Mouse (Mus musculus) lung, postnatal 4 days (tissue): ENCODE measurements around the gene Dcun1d5.
"Not testable (repeated sequence)": the region's sequence is repeated elsewhere in the genome, so short reads cannot be mapped to it uniquely, and the experiment has no call there.

Source experiments
- DNase-seq, 2 experiments: peaks; one replicate each; pipeline ENCODE4 v3.0.0; 2021

Dcun1d5 gene

DNA sequence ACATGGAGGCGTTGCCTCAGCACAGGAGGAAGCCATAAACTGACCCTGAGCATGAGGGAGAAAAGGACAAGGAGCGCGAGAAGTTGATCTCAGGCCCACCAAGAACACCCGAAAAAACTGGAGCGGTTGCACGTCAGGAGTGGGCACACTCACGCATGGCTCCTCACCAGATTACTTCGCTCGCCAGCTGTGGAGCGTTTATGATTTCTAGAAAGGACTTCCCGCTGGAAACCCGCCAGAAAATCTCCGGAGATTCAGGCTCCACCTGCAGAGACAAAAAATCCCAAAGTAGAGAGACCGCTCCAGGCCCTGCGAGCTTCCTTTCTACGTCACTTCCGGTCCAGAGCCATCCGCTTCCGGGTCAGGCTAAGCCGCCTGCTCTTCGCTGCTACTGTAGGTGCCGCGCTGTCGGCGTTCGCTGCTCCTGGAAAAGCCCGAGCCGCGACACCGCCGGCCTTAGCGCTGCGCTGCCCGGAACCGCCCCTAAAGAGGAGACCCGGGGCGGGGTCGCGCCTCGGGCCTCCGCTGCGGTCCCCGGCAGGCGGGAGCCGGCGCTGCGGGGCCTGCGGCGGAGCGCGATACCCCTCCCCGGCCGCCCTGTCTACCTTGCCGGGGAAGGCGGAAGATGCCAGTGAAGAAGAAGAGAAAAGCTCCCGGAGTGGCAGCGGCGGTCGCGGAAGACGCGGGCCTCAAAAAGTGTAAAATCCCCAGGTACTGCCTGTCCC is at the start of gene Dcun1d5, which contains the start of gene Dync2h1:
Dcun1d5 (plus strand) TSS at position 349 of the 725 bp plus-strand sequence.
Dync2h1 (minus strand) TSS at position 275 of the 725 bp plus-strand sequence.
- peak; percentile 95 to 96 for DNase-seq

DNA sequence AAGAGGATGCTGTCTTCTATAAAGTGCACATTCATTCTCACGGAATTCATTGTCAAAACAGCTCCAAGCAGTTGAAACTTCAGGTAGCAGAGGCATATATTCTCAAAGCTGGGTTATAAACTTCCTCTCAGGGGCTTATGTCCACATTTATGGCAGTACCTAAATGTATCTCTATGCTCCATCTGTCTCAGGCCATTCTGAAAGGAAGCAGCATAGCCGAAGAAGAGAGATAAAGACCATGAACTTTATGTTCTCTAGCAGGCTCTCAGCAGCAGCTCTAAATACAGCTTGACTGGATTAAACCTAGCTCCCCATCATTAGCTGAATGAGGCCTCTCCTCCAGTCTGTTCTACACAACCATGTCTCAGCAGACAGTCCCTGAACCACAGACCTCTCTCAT is 29.9 kb upstream of the Dcun1d5 start:
- no peak for DNase-seq

DNA sequence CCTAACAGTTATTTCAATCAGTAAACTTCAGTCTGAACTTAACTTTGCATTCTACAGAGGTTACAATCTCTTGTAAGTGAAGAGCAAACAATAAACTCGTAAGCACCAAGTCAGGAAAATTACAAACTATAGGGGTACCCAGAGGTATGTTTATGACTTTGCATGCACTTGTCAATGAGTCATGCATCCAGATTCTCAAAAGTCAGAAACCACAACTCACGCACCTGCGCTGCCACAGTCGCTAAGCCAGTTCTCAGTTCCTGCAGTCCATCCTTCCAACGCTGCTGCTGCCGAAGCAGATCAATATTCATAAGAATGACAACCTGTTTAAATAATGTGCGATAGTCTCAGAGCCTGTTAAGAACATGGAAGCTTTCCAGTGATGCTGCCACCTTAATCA is 25.7 kb upstream of the Dcun1d5 start:
- DNase-seq, result no peak

DNA sequence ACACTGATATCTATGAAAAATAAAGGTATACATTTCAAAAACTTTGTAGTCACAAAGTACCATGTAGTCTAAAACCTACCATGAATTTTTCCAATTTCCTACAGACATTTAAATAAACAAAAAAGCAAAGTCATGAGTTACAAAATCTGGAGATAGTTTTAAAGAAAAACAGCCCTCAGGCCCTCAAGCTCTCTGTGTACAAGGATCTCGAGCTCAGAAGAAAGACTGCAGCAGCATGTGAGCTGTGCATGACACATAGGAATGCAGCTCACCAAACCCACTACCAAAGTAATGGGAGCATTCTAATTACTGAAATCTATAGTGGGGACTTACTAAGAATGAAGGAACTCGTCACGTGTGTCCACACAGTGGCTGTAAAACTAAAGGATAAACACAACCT is 24.6 kb upstream of the Dcun1d5 start:
- DNase-seq, result no peak

DNA sequence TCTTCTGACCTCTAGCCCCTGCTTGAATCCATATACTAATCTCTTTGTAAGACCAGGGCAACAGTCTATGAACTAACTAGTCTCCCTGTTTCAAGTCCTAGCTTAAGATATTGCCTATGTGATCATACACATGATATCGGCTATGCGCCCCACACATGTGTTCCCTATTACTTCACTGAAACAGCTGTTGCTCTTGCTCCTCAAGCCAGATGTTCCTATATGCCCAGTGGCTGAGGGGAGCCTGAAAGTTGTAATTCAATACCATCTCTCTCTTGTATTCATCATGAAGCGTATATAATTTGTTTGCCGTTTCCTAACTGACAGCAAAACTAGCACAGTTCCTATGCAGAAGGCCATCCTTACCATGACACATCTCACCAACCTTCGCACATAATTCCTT is 23.6 kb upstream of the Dcun1d5 start:
- DNase-seq, result no peak

DNA sequence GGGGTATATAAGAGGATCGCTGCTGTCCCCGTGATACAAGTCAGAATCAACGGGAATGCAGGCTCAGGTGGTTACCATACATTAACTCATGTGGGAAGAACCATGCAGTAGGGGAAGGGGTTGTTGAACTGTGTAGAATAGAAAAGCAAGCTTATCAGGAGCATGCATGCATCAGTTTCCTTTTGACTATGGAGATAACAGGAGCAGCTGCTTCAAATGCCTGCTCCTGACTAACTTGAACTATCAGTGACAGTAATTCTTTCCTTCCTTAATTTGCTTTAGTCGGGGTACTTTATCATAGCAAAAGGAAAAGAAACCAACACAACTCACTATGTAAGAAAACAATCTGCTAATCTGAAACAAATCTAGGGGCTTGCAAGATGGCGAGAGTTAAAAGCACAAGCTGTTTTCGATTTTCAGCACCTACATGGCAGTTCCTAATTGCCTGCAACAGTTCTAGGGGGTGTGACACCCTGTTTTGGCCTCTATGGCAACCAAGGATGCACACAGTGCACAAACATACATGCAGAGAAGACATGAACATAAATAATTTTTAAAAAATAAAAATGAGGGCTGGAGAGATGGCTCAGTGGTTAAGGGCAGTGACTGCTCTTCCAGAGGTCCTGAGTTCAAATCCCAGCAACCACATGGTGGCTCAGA is 16.9 kb upstream of the Dcun1d5 start:
- DNase-seq, result no peak

DNA sequence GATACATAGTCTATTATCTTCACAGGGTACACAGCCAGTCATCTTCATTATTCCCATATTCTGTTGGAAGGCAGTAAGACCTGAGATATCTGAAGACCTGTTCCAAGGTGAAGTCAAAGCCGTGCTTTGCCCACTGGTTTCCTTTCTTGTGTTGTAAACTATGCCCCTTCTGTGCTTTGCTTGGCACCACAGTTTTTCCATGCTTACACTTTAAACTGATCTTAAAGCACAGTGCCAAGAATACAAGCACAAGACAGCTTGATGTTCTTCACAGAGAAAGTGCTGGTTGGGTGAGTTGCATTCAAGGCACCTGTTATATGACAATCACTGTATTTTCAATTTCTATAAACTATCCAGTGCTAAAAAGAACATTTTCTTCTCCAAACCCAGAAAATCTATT is 10.6 kb upstream of the Dcun1d5 start:
- no peak for DNase-seq

DNA sequence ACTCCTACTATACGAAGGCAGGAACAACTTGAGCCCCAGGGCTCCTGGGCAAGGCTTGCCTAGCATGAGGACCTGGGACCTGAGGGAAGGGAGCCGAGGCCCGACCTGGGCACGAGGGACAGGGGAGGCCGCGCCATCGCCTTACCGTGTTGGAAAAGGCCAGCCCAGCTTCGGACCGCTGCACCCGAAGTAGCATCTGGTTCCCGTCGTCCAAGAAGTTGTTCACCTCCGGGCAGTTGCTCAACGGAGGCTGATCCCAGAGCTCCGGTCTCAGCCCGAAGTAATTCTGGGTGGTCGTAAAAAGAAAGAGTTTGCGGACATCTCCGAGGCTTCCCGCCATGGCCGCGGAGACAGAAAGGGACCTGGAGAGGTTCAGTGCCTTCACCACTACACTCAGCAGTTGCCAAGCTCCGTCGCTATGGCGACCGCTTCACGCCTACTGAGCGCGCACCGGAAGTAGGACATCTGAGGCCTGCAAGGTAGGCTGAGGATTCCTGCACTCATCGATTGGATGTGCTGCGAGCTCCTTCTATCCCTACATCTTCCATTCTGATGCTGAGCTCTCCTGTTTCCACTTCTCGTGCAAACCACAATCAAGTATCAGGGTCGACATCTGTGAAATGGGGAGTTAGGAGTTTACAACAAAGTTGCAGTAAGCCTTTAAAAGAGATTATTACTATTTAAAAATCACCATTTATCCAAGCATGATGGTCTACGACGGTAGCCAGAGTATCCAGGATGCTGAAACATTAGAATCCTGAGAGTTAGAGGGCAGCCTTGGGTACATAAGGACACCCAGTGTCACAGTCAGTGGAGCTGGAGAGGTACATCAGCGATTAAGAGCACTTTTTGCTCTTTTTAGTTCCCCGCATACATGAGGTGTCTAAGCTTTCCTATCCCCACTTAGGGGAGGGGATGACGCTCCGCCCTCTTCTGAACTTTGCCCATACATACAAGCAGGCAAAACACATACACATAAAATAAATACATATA is 7.4 kb upstream of the Dcun1d5 start:
- peak; percentile 82 to 89 for DNase-seq

DNA sequence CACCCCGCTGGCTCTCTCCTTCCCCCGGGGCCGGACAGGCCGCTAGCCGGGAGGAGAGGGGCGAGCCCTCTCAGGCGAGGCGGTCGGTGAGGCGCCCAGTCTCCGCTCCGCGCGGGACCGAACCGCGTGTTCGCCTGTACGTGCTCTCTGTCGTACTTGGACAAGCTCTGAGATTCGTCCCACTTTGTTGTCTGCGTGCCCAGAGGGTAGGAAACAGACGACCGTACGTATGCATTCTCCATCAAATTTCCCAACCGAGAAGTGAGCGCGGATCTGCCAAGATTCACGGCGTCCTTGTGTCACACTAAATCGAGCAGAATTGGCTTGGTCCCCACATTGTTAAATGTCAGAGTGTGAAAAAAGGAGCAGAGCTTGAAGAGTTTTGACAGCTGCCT is 574 bp downstream of the Dcun1d5 start:
- peak in 1 of 2 experiments; percentile 62 for DNase-seq

DNA sequence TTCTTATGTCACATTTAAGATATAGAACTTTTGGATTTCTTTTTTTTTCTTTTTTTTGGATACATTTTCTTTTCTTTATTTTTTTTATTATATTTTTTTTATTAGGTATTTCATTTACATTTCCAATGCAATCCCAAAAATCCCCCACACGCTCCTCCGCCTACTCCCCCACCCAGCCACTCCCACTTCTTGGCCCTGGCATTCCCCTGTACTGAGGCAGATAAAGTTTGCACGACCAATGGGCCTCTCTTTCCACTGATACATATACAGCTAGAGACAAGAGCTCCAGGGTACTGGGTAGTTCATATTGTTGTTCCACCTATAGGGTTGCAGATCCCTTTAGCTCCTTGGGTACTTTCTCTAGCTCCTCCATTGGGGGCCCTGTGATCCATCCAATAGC is 6.4 kb downstream of the Dcun1d5 start:
- DNase-seq, result not testable (repeated sequence)

DNA sequence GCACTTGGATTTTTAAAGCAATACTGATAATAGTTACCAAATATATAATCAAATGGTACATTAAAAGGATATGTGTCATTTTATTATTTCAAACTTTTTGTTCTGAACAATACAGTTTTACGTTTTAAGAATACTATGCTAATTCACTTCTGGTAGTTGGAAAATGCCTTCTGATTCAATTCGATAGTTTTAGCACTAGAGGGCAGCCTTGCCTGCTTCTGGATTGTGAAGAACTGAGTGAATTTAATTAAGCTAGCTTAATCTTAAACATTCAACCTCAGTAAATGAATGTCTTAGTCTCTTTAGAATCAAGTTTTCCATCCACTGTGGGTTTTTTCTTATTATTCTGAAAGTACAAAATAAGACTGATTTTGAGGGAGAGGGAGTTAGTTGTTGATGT is 31.9 kb downstream of the Dcun1d5 start:
- DNase-seq, result peak in 1 of 2 experiments; percentile 35

DNA sequence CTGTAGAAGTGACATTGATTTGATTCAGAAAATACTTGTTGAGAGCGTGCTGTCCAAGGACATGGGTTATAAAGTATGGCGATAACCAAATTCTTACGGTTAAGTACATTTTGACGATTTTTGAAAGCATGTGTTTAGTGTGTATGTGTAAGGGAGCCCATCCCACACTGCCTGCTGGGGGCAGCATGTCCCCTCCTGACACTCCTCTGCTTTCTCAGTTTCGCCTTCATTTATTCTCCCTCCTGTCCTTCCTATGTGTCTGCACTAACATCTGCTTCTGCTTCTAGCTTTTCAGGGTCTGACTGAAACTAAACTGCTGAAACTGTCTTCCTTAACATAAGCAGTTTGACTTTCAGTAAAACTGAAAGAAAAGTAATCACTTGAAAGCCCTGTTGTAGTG is 36.7 kb downstream of the Dcun1d5 start:
- DNase-seq, result peak; percentile 23 to 27

DNA sequence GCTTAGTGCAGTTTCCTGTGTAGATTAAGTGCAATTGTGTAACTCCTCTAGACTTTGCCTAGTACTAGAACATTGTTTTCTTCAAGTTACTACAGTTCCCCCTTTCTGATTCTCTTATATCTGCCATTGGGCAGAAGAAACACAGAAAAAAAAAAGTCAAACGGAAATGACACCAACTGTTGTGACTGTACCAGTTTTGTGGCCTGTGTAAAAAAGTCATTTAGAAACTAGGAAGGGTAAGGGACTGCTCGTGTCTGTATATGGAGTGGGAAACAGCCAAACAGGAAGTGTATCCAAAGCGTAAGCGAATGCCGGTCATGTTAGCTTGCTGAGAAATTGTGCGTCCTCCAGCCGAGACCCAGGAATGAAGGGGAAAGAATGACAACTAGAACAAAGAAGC is 37.1 kb downstream of the Dcun1d5 start:
- peak in 1 of 2 experiments; percentile 10 for DNase-seq

DNA sequence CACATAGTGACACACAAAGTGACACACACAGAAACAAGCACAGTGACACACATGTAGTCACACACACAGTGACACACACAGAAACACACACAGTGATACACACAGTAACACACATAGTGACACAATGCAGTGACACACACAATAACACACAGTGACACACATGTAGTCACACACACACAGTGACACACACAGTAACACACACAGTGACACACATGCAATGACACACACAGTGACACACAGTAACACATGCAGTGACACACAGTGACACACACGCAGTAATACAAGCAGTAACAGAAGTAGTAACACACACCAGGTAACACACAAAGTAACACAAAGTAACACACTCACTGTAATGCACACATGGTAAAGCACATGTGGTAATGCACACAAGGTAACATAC is 54.3 kb downstream of the Dcun1d5 start:
- no peak for DNase-seq

DNA sequence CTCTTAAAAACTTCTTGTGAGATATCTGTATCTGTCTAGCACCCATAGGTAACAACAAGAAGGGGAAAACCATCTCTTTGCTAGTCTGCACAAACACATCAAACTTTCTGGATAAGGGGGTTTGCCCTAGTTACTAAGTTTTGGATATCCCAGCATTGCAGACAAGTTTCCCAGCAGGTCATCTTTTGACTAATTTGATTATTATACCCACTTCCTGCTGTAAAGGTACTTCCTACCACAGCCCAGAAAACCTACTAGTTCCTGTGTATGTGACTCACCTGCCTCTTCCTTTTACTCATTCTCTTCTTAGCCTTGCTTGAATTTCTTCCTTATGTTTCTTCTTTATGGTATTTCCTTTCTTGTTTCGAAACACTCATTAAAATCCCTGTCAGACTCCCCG is 55.6 kb downstream of the Dcun1d5 start:
- DNase-seq, result no peak

DNA sequence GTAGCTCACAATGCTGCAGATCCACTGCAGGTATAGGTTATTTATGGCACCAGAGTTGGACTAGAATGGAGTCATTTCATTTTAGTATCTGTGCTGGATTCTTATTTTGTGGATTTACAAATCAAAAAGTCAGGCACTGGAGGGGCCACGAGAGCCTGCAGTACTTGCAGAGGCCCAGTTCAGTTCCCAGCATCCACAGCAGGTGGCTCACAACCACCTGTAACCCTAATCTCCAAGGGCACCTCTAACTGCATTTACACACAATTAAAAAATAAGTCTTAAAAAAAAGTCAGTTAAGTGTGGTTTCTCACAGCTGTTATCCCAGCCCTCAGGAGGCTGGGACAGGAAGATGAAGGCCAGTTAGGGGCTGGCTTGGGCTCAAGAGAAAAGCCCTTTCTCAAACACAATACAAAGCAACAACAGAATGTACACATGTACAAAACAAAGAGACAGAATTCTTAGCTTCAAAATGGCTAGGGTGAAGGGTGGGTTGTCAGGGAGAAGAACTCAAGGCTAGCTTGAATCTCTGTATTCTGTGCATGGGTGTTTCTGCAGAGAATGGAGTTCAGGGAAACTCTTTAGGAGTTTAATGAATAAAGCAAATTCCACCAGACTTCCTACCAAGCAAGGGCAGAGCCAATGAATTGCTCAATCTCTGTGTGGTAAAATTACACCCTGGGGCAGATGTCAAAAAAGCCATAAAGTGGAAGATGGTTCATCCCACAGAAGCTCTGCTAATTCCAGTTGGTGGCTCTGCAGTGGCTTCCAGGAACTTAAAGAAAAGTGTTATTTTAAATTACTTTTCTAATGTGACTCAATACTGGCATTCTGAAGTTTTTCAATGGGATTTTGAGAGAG is 68.7 kb downstream of the Dcun1d5 start:
- DNase-seq, result no peak
